Comparison of ENCODE assay signal across 8 mouse cellular contexts in the genomic region with DNA sequence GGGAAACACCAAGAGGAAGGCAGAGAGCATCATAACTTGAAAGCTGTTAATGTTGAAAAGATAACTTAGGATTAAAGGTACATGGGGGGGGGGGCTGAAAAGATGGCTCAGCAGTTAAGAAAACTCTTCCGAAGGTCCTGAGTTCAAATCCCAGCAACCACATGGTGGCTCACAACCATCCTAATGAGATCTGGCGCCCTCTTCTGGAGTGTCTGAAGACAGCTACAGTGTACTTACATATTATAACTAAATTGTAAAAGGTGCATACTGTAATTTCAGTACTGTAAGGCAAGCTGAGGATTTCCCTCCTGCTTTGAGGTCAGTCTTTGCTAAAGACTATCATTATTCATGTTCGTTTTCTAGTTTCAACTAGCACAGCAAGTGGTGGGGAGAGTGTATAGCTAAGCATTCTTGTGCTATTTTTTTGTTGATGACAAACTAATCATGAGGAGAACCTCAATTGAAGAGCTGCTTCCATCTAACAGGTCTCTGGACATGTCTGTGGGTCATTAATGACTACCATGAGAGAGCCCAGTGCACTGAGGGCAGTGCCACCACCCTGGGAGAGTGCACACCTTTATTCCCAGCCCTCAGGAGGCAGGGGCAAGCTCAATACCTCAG. TPM values are rescaled to one million over a fixed set of nuclear protein-coding genes. Genes with fewer than 3 reads are reported as not detected.
DNase-seq lines count a peak whose midpoint lies in the region; ATAC-seq and TF ChIP-seq lines count a peak whose summit lies in the region.

No protein-coding gene starts in this region.

- peak overlapping the region; percentile 85; the same call in 1 of the 2 replicates for H3K4me3 ChIP-seq in heart, embryonic 12.5 days
- peak overlapping the region; percentile 81 to 84 for H3K4me3 ChIP-seq in MEL (ENCODE audit: control insufficient read depth in 1 of 2, insufficient read depth in 1 of 2, low read depth in 2 of 2, low read length in 2 of 2)
- no peak overlapping the region for H3K4me3 ChIP-seq in heart, embryonic 15.5 days
- peak overlapping the region; percentile 69 for H3K4me3 ChIP-seq in liver, embryonic 16.5 days (ENCODE audit: low read depth, low read length)
- no peak overlapping the region for H3K4me3 ChIP-seq in stomach, embryonic 15.5 days (replicated peaks)

- DNase-seq in heart, adult 11 months: no peak
- DNase-seq in MEL (ENCODE audit: low read depth, low spot score): peak; percentile 77
- DNase-seq in right cerebral cortex, postnatal 10 days (ENCODE audit: low spot score in 2 of 2): no peak
- no peak for DNase-seq in urinary bladder, postnatal 4 days (ENCODE audit: low spot score in 2 of 2)

- peak; percentile 16 to 56 (median 45); a peak in 5 of 6 replicates for TF ChIP-seq CTCF in MEL (IDR thresholded peaks at IDR 0.05 in 2 of 3, conservative IDR thresholded peaks at IDR 0.05 in 1 of 3; ENCODE audit: control insufficient read depth in 1 of 3, insufficient read depth in 1 of 3, low read depth in 2 of 3, low read length in 3 of 3, poor library complexity in 1 of 3, severe bottlenecking in 1 of 3)

- no peaks in the 10 kb centered on the region for H3K27me3 ChIP-seq in heart, embryonic 12.5 days (replicated peaks)
- no peaks in the 10 kb centered on the region for H3K27me3 ChIP-seq in MEL (ENCODE audit: control insufficient read depth in 1 of 2, insufficient read depth in 2 of 2, low read length in 2 of 2)
- H3K27me3 ChIP-seq in heart, embryonic 15.5 days: no peaks in the 10 kb centered on the region
- no peaks in the 10 kb centered on the region for H3K27me3 ChIP-seq in liver, embryonic 16.5 days (ENCODE audit: control insufficient read depth, insufficient read depth, low read depth, low read length)
- H3K27me3 ChIP-seq in stomach, embryonic 15.5 days (replicated peaks): no peaks in the 10 kb centered on the region

- no peak for TF ChIP-seq EP300 in MEL (IDR thresholded peaks at IDR 0.05; ENCODE audit: low read depth in 1 of 2, low read length in 2 of 2)

- H3K9me3 ChIP-seq in heart, embryonic 12.5 days (replicated peaks): no peaks in the 10 kb centered on the region
- no peaks in the 10 kb centered on the region for H3K9me3 ChIP-seq in MEL (replicated peaks; ENCODE audit: insufficient read depth, low read length)
- H3K9me3 ChIP-seq in heart, embryonic 15.5 days (replicated peaks): no peaks in the 10 kb centered on the region
- H3K9me3 ChIP-seq in liver, embryonic 16.5 days (replicated peaks; ENCODE audit: control insufficient read depth, low read length): no peaks in the 10 kb centered on the region
- H3K9me3 ChIP-seq in stomach, embryonic 15.5 days: no peaks in the 10 kb centered on the region

- WGBS in heart, embryonic 12.5 days: 63% methylated on average over 3 of the region's 3 CpGs
- WGBS in heart, embryonic 15.5 days: 64% methylated on average over 3 of the region's 3 CpGs
- 54% methylated on average over 3 of the region's 3 CpGs for WGBS in liver, embryonic 16.5 days (ENCODE audit: insufficient replicate concordance)
- WGBS in stomach, embryonic 15.5 days: 61% methylated on average over 3 of the region's 3 CpGs

- ATAC-seq in heart, embryonic 12.5 days (ENCODE audit: insufficient number of reproducible peaks, low FRiP score): no peak
- ATAC-seq in heart, embryonic 15.5 days (replicated peaks; ENCODE audit: insufficient number of reproducible peaks, insufficient read depth, low FRiP score, low read depth): no peak
- no peak for ATAC-seq in liver, embryonic 16.5 days (ENCODE audit: low read depth)
- no peak for ATAC-seq in stomach, embryonic 15.5 days (ENCODE audit: insufficient read depth, low FRiP score, low read depth)

- H3K9ac ChIP-seq in heart, embryonic 12.5 days: peak overlapping the region; percentile 70
- peak overlapping the region; percentile 85 for H3K9ac ChIP-seq in MEL (ENCODE audit: control insufficient read depth, low read depth, low read length, poor library complexity, severe bottlenecking)
- H3K9ac ChIP-seq in heart, embryonic 15.5 days: peak overlapping the region; percentile 93; the same call in 1 of the 2 replicates
- peak overlapping the region; percentile 63 for H3K9ac ChIP-seq in liver, embryonic 16.5 days (ENCODE audit: low read depth, low read length)
- no peak overlapping the region for H3K9ac ChIP-seq in stomach, embryonic 15.5 days

- H3K4me2 ChIP-seq in heart, embryonic 12.5 days: peak overlapping the region; percentile 93
- peak overlapping the region; percentile 81 for H3K4me2 ChIP-seq in heart, embryonic 15.5 days
- peak overlapping the region; percentile 84 for H3K4me2 ChIP-seq in liver, embryonic 16.5 days (ENCODE audit: low read depth, low read length)
- peak overlapping the region; percentile 78; the same call in 1 of the 2 replicates for H3K4me2 ChIP-seq in stomach, embryonic 15.5 days

- no peak for TF ChIP-seq RAD21 in MEL (IDR thresholded peaks at IDR 0.05; ENCODE audit: low read depth, low read length)

- H3K79me2 ChIP-seq in MEL (ENCODE audit: control insufficient read depth, insufficient read depth, low read length, poor library complexity): peaks cover 50% of the 10 kb centered on the region

- H3K4me1 ChIP-seq in heart, embryonic 12.5 days (replicated peaks): peaks cover 29% of the 10 kb centered on the region
- H3K4me1 ChIP-seq in MEL (ENCODE audit: control insufficient read depth in 1 of 2, insufficient read depth in 2 of 2, low read length in 2 of 2): peaks cover 2 to 18% of the 10 kb centered on the region in 2 experiments; a peak in 3 of 4 replicates
- peaks cover 31% of the 10 kb centered on the region for H3K4me1 ChIP-seq in heart, embryonic 15.5 days (replicated peaks)
- H3K4me1 ChIP-seq in liver, embryonic 16.5 days (ENCODE audit: control insufficient read depth, low read depth, low read length): peaks cover 33% of the 10 kb centered on the region
- peaks cover 22% of the 10 kb centered on the region for H3K4me1 ChIP-seq in stomach, embryonic 15.5 days

- no peak for TF ChIP-seq POLR2A in MEL (IDR thresholded peaks at IDR 0.05; ENCODE audit: control insufficient read depth in 1 of 2, insufficient read depth in 1 of 2, low read depth in 1 of 2, low read length in 2 of 2, poor library complexity in 1 of 2)

- H3K36me3 ChIP-seq in heart, embryonic 12.5 days: peaks cover 25% of the 10 kb centered on the region
- peaks cover 2 to 25% of the 10 kb centered on the region in 2 experiments; a peak in 3 of 4 replicates for H3K36me3 ChIP-seq in MEL (ENCODE audit: control insufficient read depth in 1 of 2, insufficient read depth in 2 of 2, low read length in 2 of 2)
- peaks cover 9% of the 10 kb centered on the region for H3K36me3 ChIP-seq in heart, embryonic 15.5 days
- no peaks in the 10 kb centered on the region for H3K36me3 ChIP-seq in liver, embryonic 16.5 days (ENCODE audit: control insufficient read depth, insufficient read depth)
- no peaks in the 10 kb centered on the region for H3K36me3 ChIP-seq in stomach, embryonic 15.5 days

- H3K27ac ChIP-seq in heart, embryonic 12.5 days (ENCODE audit: poor library complexity, severe bottlenecking): peak overlapping the region; percentile 84; the same call in 1 of the 2 replicates
- peak overlapping the region; percentile 89 for H3K27ac ChIP-seq in MEL (ENCODE audit: control insufficient read depth, low read depth, low read length)
- H3K27ac ChIP-seq in heart, embryonic 15.5 days: peak overlapping the region; percentile 83; the same call in 1 of the 2 replicates
- H3K27ac ChIP-seq in liver, embryonic 16.5 days (ENCODE audit: low read length): peak overlapping the region; percentile 79; the same call in 1 of the 2 replicates
- H3K27ac ChIP-seq in stomach, embryonic 15.5 days: no peak overlapping the region

RNA-seq across cellular contexts. Expression of gene Snrpg, which starts 0.9 kb away (rescaled TPM):
- polyA plus RNA-seq in heart, embryonic 12.5 days (2016; fragmentation: Nextera tagmentation; extraction: Ambion mirVana): 314 and 325 TPM in 2 replicates
- 748 and 796 TPM in 2 replicates for total RNA-seq in MEL (2012; rRNA removed)
- 1,000 to 10,000 TPM in 1 of 2 experiments, 100 to 1,000 TPM in 1; 761 to 1,339 TPM for polyA plus RNA-seq in MEL (2012; ENCODE audit: insufficient read depth in 1 of 2, insufficient read length in 2 of 2, low read depth in 1 of 2, low replicate concordance in 2 of 2, missing spikeins in 1 of 2)
- 261 and 274 TPM in 2 replicates for polyA plus RNA-seq in heart, embryonic 15.5 days (2015; fragmentation: Nextera tagmentation; extraction: Ambion mirVana)
- 256 and 289 TPM in 2 replicates for polyA plus RNA-seq in liver, embryonic 16.5 days (2015; fragmentation: Nextera tagmentation; extraction: Ambion mirVana)
- 521 and 550 TPM in 2 replicates for polyA plus RNA-seq in stomach, embryonic 15.5 days (2015; fragmentation: Nextera tagmentation; extraction: Ambion mirVana)

RNA-seq across cellular contexts. Expression of gene Fam136a, which starts 4.8 kb away (rescaled TPM):
- 95.0 and 102 TPM in 2 replicates for polyA plus RNA-seq in heart, embryonic 12.5 days (2016; fragmentation: Nextera tagmentation; extraction: Ambion mirVana)
- 87.8 and 89.2 TPM in 2 replicates for total RNA-seq in MEL (2012; rRNA removed)
- 10 to 100 TPM in 1 of 2 experiments, not detected in 1; 53.0 TPM for polyA plus RNA-seq in MEL (2012; ENCODE audit: insufficient read depth in 1 of 2, insufficient read length in 2 of 2, low read depth in 1 of 2, low replicate concordance in 2 of 2, missing spikeins in 1 of 2)
- 78.0 and 87.2 TPM in 2 replicates for polyA plus RNA-seq in heart, embryonic 15.5 days (2015; fragmentation: Nextera tagmentation; extraction: Ambion mirVana)
- polyA plus RNA-seq in liver, embryonic 16.5 days (2015; fragmentation: Nextera tagmentation; extraction: Ambion mirVana): 58.6 and 60.9 TPM in 2 replicates
- 124 and 134 TPM in 2 replicates for polyA plus RNA-seq in stomach, embryonic 15.5 days (2015; fragmentation: Nextera tagmentation; extraction: Ambion mirVana)

RNA-seq across cellular contexts. Expression of gene Pcyox1, which starts 26.8 kb away (rescaled TPM):
- 59.4 and 64.7 TPM in 2 replicates for polyA plus RNA-seq in heart, embryonic 12.5 days (2016; fragmentation: Nextera tagmentation; extraction: Ambion mirVana)
- total RNA-seq in MEL (2012; rRNA removed): 16.0 and 18.3 TPM in 2 replicates
- polyA plus RNA-seq in MEL (2012; ENCODE audit: insufficient read depth in 1 of 2, insufficient read length in 2 of 2, low read depth in 1 of 2, low replicate concordance in 2 of 2, missing spikeins in 1 of 2): 10 to 100 TPM in 1 of 2 experiments, not detected in 1; 28.1 TPM
- 49.8 and 54.7 TPM in 2 replicates for polyA plus RNA-seq in heart, embryonic 15.5 days (2015; fragmentation: Nextera tagmentation; extraction: Ambion mirVana)
- polyA plus RNA-seq in liver, embryonic 16.5 days (2015; fragmentation: Nextera tagmentation; extraction: Ambion mirVana): 76.6 and 83.2 TPM in 2 replicates
- polyA plus RNA-seq in stomach, embryonic 15.5 days (2015; fragmentation: Nextera tagmentation; extraction: Ambion mirVana): 93.0 and 97.9 TPM in 2 replicates

RNA-seq across cellular contexts. Expression of gene Tia1, which starts 33.8 kb away (rescaled TPM):
- polyA plus RNA-seq in heart, embryonic 12.5 days (2016; fragmentation: Nextera tagmentation; extraction: Ambion mirVana): 140 and 158 TPM in 2 replicates
- total RNA-seq in MEL (2012; rRNA removed): 20.5 and 21.5 TPM in 2 replicates
- 10 to 100 TPM in 1 of 2 experiments, not detected in 1; 25.3 TPM for polyA plus RNA-seq in MEL (2012; ENCODE audit: insufficient read depth in 1 of 2, insufficient read length in 2 of 2, low read depth in 1 of 2, low replicate concordance in 2 of 2, missing spikeins in 1 of 2)
- polyA plus RNA-seq in heart, embryonic 15.5 days (2015; fragmentation: Nextera tagmentation; extraction: Ambion mirVana): 109 and 119 TPM in 2 replicates
- 17.5 and 19.5 TPM in 2 replicates for polyA plus RNA-seq in liver, embryonic 16.5 days (2015; fragmentation: Nextera tagmentation; extraction: Ambion mirVana)
- 158 and 167 TPM in 2 replicates for polyA plus RNA-seq in stomach, embryonic 15.5 days (2015; fragmentation: Nextera tagmentation; extraction: Ambion mirVana)

RNA-seq across cellular contexts. Expression of gene Gm44790, which starts 56.3 kb away (rescaled TPM):
- 0.45 TPM in 1 of 2 replicates, not detected in the other for polyA plus RNA-seq in heart, embryonic 12.5 days (2016; fragmentation: Nextera tagmentation; extraction: Ambion mirVana)
- 0.77 and 0.88 TPM in 2 replicates for total RNA-seq in MEL (2012; rRNA removed)
- under 1 TPM in 1 of 2 experiments, not detected in 1; 0.29 TPM for polyA plus RNA-seq in MEL (2012; ENCODE audit: insufficient read depth in 1 of 2, insufficient read length in 2 of 2, low read depth in 1 of 2, low replicate concordance in 2 of 2, missing spikeins in 1 of 2)
- 1.1 TPM in 1 of 2 replicates, not detected in the other for polyA plus RNA-seq in heart, embryonic 15.5 days (2015; fragmentation: Nextera tagmentation; extraction: Ambion mirVana)
- not detected in 2 replicates for polyA plus RNA-seq in liver, embryonic 16.5 days (2015; fragmentation: Nextera tagmentation; extraction: Ambion mirVana)
- polyA plus RNA-seq in stomach, embryonic 15.5 days (2015; fragmentation: Nextera tagmentation; extraction: Ambion mirVana): not detected in 2 replicates

Comparison
In these comparisons a context has a peak if more than half of its experiments do, and no peak if none do; other contexts are left out.
1. H3K4me3 ChIP-seq: peak in heart, embryonic 12.5 days (single experiment), MEL (2 of 2) and liver, embryonic 16.5 days (single experiment); none in heart, embryonic 15.5 days (single experiment) and stomach, embryonic 15.5 days (single experiment).
2. Peak in every context shown above with its lines, with median percentiles within 50 percentile points of each other: H3K4me2 ChIP-seq.